Mouse (Mus musculus) CH12.LX (cell line): ENCODE measurements around the gene Med24.

Source experiments
- CTCF ChIP-seq, 2 experiments: IDR thresholded peaks in 1 of 2; conservative IDR thresholded peaks in 1 of 2; 2 replicates each; pipeline ENCODE4 v1.5.1; 2011 to 2012; ENCODE audit warnings: low read depth in 2 of 2, low read length in 2 of 2, improper control_type of control experiment in 1 of 2, inconsistent platforms in 1 of 2, mild to moderate bottlenecking in 1 of 2, moderate library complexity in 1 of 2
- EP300 ChIP-seq: IDR thresholded peaks from 2 replicates; pipeline ENCODE4 v1.6.1; 2011; ENCODE audit warnings: low read length, improper control_type of control experiment
- POLR2A ChIP-seq: IDR thresholded peaks from 2 replicates; pipeline ENCODE4 v1.6.1; 2011; ENCODE audit warnings: low read depth, mild to moderate bottlenecking, improper control_type of control experiment, low read length

GRCm38 (mm10) chr11:98672482-98672881 lies 56.8 kb downstream of the Med24 start:
- TF ChIP-seq POLR2A (no peak), CTCF (conservative IDR thresholded peaks at IDR 0.05 in 1 of 2, IDR thresholded peaks at IDR 0.05 in 1 of 2; ENCODE audit: low read depth in 2 of 2, low read length in 2 of 2) (no peak), EP300 (no peak)
